Mouse (Mus musculus): ENCODE measurements around the gene Epb41l2. TPM values are rescaled to one million over a fixed set of nuclear protein-coding genes. Genes with fewer than 3 reads are reported as not detected.

Epb41l2 gene
- polyA plus RNA-seq, 2 experiments: 6.8 to 11.7 TPM

GRCm38 (mm10) chr10:25406695-25407094 is 47.1 kb downstream of the Epb41l2 start:
- TF ChIP-seq CTCF (IDR thresholded peaks at IDR 0.05; ENCODE audit: low read depth) (no peak), EP300 (IDR thresholded peaks at IDR 0.05; ENCODE audit: low read depth) (no peak)
- ATAC-seq (ENCODE audit: insufficient read depth) (no peak), DNase-seq (ENCODE audit: low read depth in 3 of 3, low spot score in 3 of 3) (no peak)
- Histone ChIP-seq H3K4me2 (ENCODE audit: low read depth) (no peak overlapping the region), H3K9ac (replicated peaks) (no peak overlapping the region), H3K27ac (no peak overlapping the region), H3K36me3 (replicated peaks; ENCODE audit: control insufficient read depth, insufficient read depth, low read depth) (no peaks in the 10 kb centered on the region), H3K27me3 (ENCODE audit: control insufficient read depth, insufficient read depth, low read length) (no peaks in the 10 kb centered on the region), H3K9me3 (ENCODE audit: control insufficient read depth, low read length) (no peaks in the 10 kb centered on the region), H3K4me1 (replicated peaks; ENCODE audit: control insufficient read depth in 2 of 2, insufficient read depth in 2 of 2, low read length in 1 of 2) (peaks cover 0 to 10% of the 10 kb centered on the region in 2 experiments; a peak in 2 of 4 replicates), H3K4me3 (ENCODE audit: insufficient read depth in 1 of 2, low read depth in 2 of 2, low read length in 2 of 2) (no peak overlapping the region)
- WGBS (ENCODE audit: insufficient replicate concordance): 59% methylated on average over 5 of the region's 5 CpGs

DNA sequence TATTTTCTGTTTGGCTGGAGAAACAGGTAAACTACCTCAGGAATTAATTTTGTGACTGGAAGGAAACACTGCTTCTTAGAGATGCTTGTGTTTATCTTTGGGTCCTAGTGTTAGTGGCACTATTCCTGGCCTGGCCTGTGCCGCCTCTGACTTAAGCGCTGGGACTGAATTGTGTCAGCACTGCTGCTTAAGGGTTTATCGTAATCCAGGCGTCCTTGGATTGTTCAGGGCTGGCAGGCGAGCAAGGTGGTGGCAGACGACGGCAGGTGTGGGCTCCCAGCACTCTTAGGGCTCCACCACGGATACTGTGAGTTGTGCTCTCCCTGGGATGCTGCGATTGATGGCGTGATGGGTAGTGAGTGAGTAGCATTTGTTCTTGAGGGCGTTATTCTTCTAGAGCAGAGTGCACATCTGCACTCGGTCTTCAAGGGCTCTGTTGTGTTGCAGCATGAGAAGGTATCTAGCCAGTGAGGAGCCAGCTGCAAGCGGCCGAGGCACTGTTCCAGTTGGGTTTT is 48.6 kb downstream of the Epb41l2 start:
- 73% methylated on average over 14 of the region's 14 CpGs for WGBS (ENCODE audit: insufficient replicate concordance)
- Histone ChIP-seq H3K27me3 (ENCODE audit: control insufficient read depth, insufficient read depth, low read length) (no peaks in the 10 kb centered on the region), H3K4me3 (ENCODE audit: insufficient read depth in 1 of 2, low read depth in 2 of 2, low read length in 2 of 2) (no peak overlapping the region), H3K27ac (no peak overlapping the region), H3K9ac (replicated peaks) (no peak overlapping the region), H3K36me3 (replicated peaks; ENCODE audit: control insufficient read depth, insufficient read depth, low read depth) (no peaks in the 10 kb centered on the region), H3K4me2 (ENCODE audit: low read depth) (no peak overlapping the region), H3K4me1 (replicated peaks; ENCODE audit: control insufficient read depth in 2 of 2, insufficient read depth in 2 of 2, low read length in 1 of 2) (peaks cover 0 to 7% of the 10 kb centered on the region in 2 experiments; a peak in 2 of 4 replicates), H3K9me3 (ENCODE audit: control insufficient read depth, low read length) (no peaks in the 10 kb centered on the region)
- no peak for ATAC-seq (ENCODE audit: insufficient read depth)
- no peak for TF ChIP-seq CTCF (IDR thresholded peaks at IDR 0.05; ENCODE audit: low read depth)
- no peak for TF ChIP-seq EP300 (IDR thresholded peaks at IDR 0.05; ENCODE audit: low read depth)
- DNase-seq (ENCODE audit: low read depth in 3 of 3, low spot score in 3 of 3): no peak

- Histone ChIP-seq H3K4me3 (ENCODE audit: insufficient read depth in 1 of 2, low read depth in 2 of 2, low read length in 2 of 2) (no peak overlapping the region), H3K9me3 (ENCODE audit: control insufficient read depth, low read length) (no peaks in the 10 kb centered on the region), H3K4me2 (ENCODE audit: low read depth) (no peak overlapping the region), H3K27me3 (ENCODE audit: control insufficient read depth, insufficient read depth, low read length) (no peaks in the 10 kb centered on the region), H3K27ac (no peak overlapping the region), H3K4me1 (replicated peaks; ENCODE audit: control insufficient read depth in 2 of 2, insufficient read depth in 2 of 2, low read length in 1 of 2) (peaks cover 0 to 2% of the 10 kb centered on the region in 2 experiments; a peak in 1 of 4 replicates), H3K9ac (replicated peaks) (no peak overlapping the region), H3K36me3 (replicated peaks; ENCODE audit: control insufficient read depth, insufficient read depth, low read depth) (no peaks in the 10 kb centered on the region)
- ATAC-seq (ENCODE audit: insufficient read depth) (no peak), DNase-seq (ENCODE audit: low read depth in 3 of 3, low spot score in 3 of 3) (no peak)
- WGBS (ENCODE audit: insufficient replicate concordance): 74% methylated on average over 6 of the region's 6 CpGs
- TF ChIP-seq CTCF (IDR thresholded peaks at IDR 0.05; ENCODE audit: low read depth) (no peak), EP300 (IDR thresholded peaks at IDR 0.05; ENCODE audit: low read depth) (no peak)
These were observed 52.3 kb downstream of the Epb41l2 start for GRCm38 (mm10) chr10:25411836-25412373.

- Histone ChIP-seq H3K27ac (no peak overlapping the region), H3K4me2 (ENCODE audit: low read depth) (no peak overlapping the region), H3K9ac (replicated peaks) (no peak overlapping the region), H3K9me3 (ENCODE audit: control insufficient read depth, low read length) (no peaks in the 10 kb centered on the region), H3K36me3 (replicated peaks; ENCODE audit: control insufficient read depth, insufficient read depth, low read depth) (no peaks in the 10 kb centered on the region), H3K4me3 (ENCODE audit: insufficient read depth in 1 of 2, low read depth in 2 of 2, low read length in 2 of 2) (no peak overlapping the region), H3K4me1 (replicated peaks; ENCODE audit: control insufficient read depth in 2 of 2, insufficient read depth in 2 of 2, low read length in 1 of 2) (peaks cover 0 to 2% of the 10 kb centered on the region in 2 experiments; a peak in 1 of 4 replicates), H3K27me3 (ENCODE audit: control insufficient read depth, insufficient read depth, low read length) (no peaks in the 10 kb centered on the region)
- ATAC-seq (ENCODE audit: insufficient read depth) (peak; percentile 52), DNase-seq (ENCODE audit: low read depth in 3 of 3, low spot score in 3 of 3) (peak in 2 of 3 experiments; percentile 28 to 29)
- TF ChIP-seq CTCF (IDR thresholded peaks at IDR 0.05; ENCODE audit: low read depth) (peak; percentile 72), EP300 (IDR thresholded peaks at IDR 0.05; ENCODE audit: low read depth) (no peak)
- 46% methylated on average over 7 of the region's 7 CpGs for WGBS (ENCODE audit: insufficient replicate concordance)
These were observed 55.7 kb downstream of the Epb41l2 start for GRCm38 (mm10) chr10:25415188-25415717.

GRCm38 (mm10) chr10:25416696-25417095 is 57.1 kb downstream of the Epb41l2 start:
- Histone ChIP-seq H3K9ac (replicated peaks) (no peak overlapping the region), H3K27ac (no peak overlapping the region), H3K36me3 (replicated peaks; ENCODE audit: control insufficient read depth, insufficient read depth, low read depth) (no peaks in the 10 kb centered on the region), H3K4me2 (ENCODE audit: low read depth) (no peak overlapping the region), H3K4me1 (replicated peaks; ENCODE audit: control insufficient read depth in 2 of 2, insufficient read depth in 2 of 2, low read length in 1 of 2) (peaks cover 0 to 2% of the 10 kb centered on the region in 2 experiments; a peak in 1 of 4 replicates), H3K4me3 (ENCODE audit: insufficient read depth in 1 of 2, low read depth in 2 of 2, low read length in 2 of 2) (no peak overlapping the region), H3K9me3 (ENCODE audit: control insufficient read depth, low read length) (no peaks in the 10 kb centered on the region), H3K27me3 (ENCODE audit: control insufficient read depth, insufficient read depth, low read length) (no peaks in the 10 kb centered on the region)
- TF ChIP-seq EP300 (IDR thresholded peaks at IDR 0.05; ENCODE audit: low read depth) (no peak), CTCF (IDR thresholded peaks at IDR 0.05; ENCODE audit: low read depth) (no peak)
- ATAC-seq (ENCODE audit: insufficient read depth) (no peak), DNase-seq (ENCODE audit: low read depth in 3 of 3, low spot score in 3 of 3) (no peak)
- 57% methylated on average over 5 of the region's 5 CpGs for WGBS (ENCODE audit: insufficient replicate concordance)
